Mouse (Mus musculus) cortical plate, adult 2 months (tissue): ENCODE measurements around the gene Fam198b. TPM values are rescaled to one million over a fixed set of nuclear protein-coding genes. Genes with fewer than 3 reads are reported as not detected.
A peak's percentile ranks its signal among the peaks of the same experiment; 100 is the strongest.

ENCODE experiments used
- H3K27ac ChIP-seq: fragments of 200-500 bp; 2 replicates; pipeline ENCODE4 v1.5.1; 2012; ENCODE audit warnings: low read length, control low read depth, inconsistent platforms; ENCODE audit not compliant: insufficient read depth
- H3K4me1 ChIP-seq: fragments of 200-500 bp; 2 replicates; pipeline ENCODE4 v1.6.1; 2011; ENCODE audit warnings: low read length; ENCODE audit not compliant: control insufficient read depth, insufficient read depth
- H3K4me3 ChIP-seq: fragments of 200-500 bp; 2 replicates; pipeline ENCODE4 v1.5.1; 2011; ENCODE audit warnings: mild to moderate bottlenecking, low read length, control low read depth; ENCODE audit not compliant: insufficient read depth
- CTCF ChIP-seq: fragments of 200-500 bp; IDR thresholded peaks from 2 replicates; pipeline ENCODE4 v1.5.1; 2011; ENCODE audit warnings: mild to moderate bottlenecking, control low read depth, low read length; ENCODE audit not compliant: insufficient read depth; ENCODE audit errors: extremely low read depth
- POLR2A ChIP-seq: fragments of 200-500 bp; IDR thresholded peaks from 2 replicates; pipeline ENCODE4 v1.6.1; 2011; ENCODE audit warnings: mild to moderate bottlenecking, low read length, control low read depth; ENCODE audit not compliant: insufficient read depth; ENCODE audit errors: extremely low read depth
- polyA plus RNA-seq: library from polyadenylated mRNA; depleted of rRNA; stranded (reverse); fragments of >200 nt; gene quantifications from 2 replicates; pipeline ENCODE4 v1.2.3, GENCODE M21; 2012

Fam198b gene
- polyA plus RNA-seq, 1 experiment: 2.4 TPM

DNA sequence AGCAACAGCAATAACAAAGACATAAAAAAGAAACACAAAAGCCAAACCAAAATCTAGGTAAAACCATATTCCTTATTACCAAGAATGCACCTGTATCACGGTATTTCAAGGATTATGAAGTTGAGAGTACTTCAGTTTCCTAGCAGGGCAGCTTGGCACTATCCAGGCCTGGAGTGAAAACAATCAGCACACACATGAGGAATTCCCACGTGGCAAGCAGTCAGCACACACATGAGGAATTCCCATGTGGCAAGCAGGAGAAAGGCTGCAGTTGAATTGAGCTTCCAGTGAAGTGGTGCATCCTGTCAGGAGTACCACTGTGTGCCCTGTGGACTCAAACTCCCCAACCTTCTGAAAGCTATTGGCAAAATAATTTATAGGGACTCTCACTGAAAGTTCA is 2.7 kb upstream of the Fam198b start:
- Histone ChIP-seq H3K4me1 (peaks cover 4% of the 10 kb centered on the region), H3K4me3 (no peak overlapping the region), H3K27ac (no peak overlapping the region)
- TF ChIP-seq CTCF (no peak), POLR2A (no peak)

DNA sequence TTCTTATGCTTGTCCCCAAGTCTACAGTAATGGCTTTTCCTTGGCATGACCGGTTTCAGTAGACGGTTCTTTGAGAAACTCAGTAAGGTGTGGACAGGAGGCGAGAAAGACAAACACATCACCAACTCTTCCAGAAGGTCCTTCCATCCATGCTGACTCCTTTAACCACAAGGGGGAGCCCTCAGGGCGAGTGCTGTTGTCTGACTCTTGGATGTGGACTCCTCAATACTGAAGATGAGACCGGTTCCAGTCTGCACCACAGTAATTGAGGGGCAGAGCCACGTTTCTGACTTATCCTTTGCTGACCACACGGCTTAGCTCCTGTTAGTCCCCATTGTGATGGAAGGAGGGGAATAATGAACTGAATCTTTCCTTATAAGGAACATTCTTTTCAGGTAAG is 1.2 kb upstream of the Fam198b start:
- Histone ChIP-seq H3K4me1 (peaks cover 5% of the 10 kb centered on the region), H3K27ac (no peak overlapping the region), H3K4me3 (no peak overlapping the region)
- peak; percentile 83 for TF ChIP-seq CTCF
- TF ChIP-seq POLR2A: no peak

DNA sequence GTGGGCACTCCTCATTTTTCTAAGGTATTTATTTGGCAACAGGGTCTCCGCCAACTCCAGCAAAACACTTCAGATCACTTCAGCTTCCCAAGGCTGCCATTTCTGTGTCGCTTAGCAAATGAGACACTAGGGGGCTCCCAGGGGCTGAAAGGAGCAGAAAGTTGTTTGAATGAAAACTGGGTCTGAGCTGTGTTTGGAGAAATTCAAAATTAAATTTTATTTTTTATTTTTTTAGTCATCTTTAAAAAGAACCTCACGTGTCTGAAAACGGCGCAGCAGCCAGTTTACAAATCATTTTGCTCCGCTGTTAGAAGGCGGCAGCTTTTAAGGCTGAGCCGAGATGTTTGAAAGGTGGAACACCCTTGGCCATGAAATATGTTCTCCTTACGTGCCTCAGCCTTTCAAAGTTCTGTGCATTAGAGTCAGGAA is 442 bp downstream of the Fam198b start:
- no peak overlapping the region for H3K27ac ChIP-seq
- TF ChIP-seq POLR2A: no peak
- TF ChIP-seq CTCF: peak; percentile 70
- H3K4me1 ChIP-seq: peaks cover 3% of the 10 kb centered on the region
- no peak overlapping the region; the same call in 1 of the 2 replicates for H3K4me3 ChIP-seq

DNA sequence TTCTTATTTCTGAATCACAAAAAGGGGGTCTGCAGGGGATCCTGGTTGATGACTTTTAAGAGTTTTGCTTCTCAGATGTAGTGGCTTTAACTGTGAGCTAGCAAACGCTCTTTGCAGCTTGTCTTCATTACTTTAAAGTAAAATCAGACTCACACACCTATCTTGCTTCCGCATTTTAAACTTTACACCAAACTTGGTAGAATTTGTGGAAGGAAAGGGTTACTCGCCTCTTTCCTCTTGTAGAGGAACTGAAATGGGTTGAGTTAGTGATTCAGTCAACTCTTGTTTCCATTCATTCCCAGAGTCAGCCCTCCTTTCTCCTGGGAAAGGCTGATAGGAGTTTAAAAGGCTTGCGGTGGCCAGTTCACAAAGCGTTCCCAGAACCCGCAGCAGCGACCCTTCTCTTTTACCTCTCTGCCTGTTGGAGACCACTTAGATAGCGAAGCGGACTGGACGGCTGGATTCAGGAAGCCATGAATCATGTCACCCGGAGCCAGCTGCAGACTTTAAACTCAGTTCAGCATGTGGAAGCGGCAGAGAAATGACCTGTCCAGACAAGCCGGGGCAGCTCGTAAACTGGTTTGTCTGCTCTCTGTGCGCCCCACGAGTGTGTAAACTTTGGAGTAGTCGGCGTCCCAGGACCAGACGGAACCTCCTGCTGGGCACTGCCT is 1.5 kb downstream of the Fam198b start:
- Histone ChIP-seq H3K27ac (no peak overlapping the region), H3K4me3 (no peak overlapping the region), H3K4me1 (peaks cover 1% of the 10 kb centered on the region; the same call in 1 of the 2 replicates)
- TF ChIP-seq CTCF (no peak), POLR2A (no peak)

DNA sequence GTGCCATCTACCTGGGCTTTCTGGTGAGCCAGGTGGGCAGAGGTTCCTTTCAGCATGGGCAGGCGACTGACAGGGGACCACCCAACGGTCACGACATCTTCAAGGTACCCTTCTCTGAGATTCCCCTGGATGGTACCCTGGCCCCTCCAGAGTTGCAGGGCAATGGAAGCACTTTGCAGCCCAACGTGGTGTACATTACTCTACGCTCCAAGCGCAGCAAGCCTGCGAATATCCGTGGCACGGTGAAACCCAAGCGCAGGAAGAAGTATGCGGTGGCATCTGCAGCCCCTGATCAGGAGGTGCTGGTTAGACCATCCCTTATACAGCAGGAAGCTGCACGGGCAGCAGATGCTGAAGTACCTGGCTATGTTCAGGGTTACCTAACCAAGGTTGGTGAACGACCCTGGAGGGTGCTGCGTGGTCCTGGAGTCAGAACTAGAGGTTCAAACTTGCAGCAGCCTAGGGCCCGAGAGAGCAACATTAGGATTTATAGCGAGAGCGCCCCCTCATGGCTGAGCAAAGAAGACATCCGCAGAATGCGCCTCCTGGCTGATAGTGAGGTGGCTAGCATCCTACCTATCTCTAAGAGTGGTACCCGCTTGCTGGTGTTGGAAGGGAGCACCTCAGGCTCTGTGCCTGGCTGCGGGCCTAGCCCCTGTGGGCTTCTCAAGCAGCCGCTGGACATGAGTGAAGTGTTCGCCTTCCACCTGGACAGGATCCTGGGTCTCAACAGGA is 2.2 kb downstream of the Fam198b start:
- TF ChIP-seq CTCF (no peak), POLR2A (no peak)
- H3K4me1 ChIP-seq: peaks cover 1% of the 10 kb centered on the region; the same call in 1 of the 2 replicates
- peak overlapping the region; percentile 26; the same call in 1 of the 2 replicates for H3K27ac ChIP-seq
- no peak overlapping the region for H3K4me3 ChIP-seq

DNA sequence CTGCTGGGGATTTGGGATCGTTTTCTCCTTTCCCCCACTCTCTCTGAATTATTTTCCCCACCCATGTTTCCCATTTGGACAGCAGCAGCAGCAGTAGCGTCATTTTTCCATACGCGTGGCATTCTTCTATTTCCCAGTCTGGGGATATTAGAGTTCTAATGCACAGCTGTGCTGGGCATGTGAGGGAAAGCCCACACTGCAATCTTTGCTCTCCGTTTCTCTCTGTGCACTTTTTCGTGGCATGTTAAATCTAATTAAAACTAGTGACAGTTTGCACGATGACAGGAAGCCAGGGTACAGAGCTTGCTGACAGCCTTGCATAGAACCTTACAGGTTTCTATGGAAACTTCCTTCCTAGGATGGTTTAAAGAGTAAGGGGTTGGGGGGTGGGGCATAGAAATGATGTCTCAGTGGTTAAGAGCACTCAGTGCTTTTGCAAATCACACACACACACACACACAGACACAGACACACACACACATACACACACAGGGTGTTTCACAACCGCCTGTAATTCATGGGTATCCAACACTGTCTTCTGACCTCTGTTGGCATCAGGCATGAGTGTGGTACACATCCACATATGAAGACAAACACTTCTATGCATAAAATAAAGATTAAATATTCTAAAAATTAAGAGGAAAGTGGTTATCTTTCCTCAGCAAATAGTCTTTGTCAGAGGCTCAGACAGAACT is 3.0 kb downstream of the Fam198b start:
- Histone ChIP-seq H3K27ac (0 out of 2 replicates have a peak overlapping the region, but pooled peaks have one; percentile 26), H3K4me1 (peaks cover 1% of the 10 kb centered on the region; the same call in 1 of the 2 replicates), H3K4me3 (no peak overlapping the region)
- TF ChIP-seq CTCF (no peak), POLR2A (no peak)

DNA sequence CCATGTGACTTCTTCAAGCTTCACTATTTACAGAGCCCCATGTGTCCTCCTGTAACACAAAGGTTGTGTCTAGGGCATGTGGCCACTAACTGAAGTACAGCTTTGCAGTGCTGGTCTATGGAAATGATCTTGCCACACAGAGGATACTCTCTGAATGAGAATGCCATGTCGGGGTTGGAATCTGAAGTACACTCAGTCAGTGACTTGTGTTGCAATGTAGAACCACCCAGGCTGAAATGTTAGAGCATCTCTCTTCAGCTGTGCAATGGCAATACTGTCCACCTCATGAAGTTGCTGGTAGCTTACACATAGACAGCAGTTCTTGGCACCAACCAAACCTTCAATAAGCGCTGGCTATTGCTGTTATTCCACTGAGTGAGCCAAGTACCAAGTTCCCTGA is 3.6 kb downstream of the Fam198b start:
- Histone ChIP-seq H3K4me1 (peaks cover 1% of the 10 kb centered on the region; the same call in 1 of the 2 replicates), H3K4me3 (no peak overlapping the region), H3K27ac (no peak overlapping the region)
- no peak for TF ChIP-seq CTCF
- TF ChIP-seq POLR2A: no peak

DNA sequence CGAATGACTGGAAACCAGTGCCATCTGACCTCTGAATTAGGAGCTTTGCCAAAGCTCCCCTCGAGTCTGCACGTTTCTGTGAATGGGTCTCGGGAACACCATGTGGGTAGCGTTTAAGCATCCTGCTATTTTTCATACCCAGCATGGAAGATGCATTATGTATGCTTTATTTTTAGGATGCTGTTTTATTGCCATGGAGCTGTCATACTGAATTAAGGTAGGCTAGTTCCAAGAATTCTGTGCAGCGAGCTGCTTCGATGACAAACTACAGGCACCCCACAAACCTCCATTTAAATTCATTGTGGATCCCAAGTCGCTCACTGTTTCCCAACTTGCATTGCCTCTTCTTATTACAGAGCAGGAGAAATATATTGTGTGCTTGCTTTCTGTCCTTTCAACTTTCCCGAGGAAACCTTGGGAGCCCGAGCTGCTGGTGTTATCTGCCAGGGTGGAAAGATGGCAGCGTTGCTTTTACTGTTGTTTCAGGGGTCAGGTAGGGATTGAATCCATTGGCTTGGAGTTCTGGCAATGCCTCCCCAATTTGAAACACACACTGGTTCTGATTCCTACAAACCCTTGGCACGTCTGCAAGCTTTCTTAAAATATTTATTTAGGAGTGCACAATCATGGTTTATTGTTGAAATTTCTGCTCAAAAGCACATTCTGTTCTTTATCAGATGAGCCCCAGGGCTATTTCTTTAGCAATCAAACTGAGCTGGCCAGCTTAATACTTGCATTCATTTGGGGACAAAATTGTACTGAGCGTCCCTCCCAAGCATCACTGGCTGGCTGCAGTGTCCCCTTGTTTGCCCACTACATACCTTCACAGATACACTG is 13.4 kb downstream of the Fam198b start:
- Histone ChIP-seq H3K4me3 (no peak overlapping the region), H3K27ac (peak overlapping the region; percentile 68; the same call in 1 of the 2 replicates), H3K4me1 (peaks cover 7% of the 10 kb centered on the region)
- no peak for TF ChIP-seq POLR2A
- no peak for TF ChIP-seq CTCF

DNA sequence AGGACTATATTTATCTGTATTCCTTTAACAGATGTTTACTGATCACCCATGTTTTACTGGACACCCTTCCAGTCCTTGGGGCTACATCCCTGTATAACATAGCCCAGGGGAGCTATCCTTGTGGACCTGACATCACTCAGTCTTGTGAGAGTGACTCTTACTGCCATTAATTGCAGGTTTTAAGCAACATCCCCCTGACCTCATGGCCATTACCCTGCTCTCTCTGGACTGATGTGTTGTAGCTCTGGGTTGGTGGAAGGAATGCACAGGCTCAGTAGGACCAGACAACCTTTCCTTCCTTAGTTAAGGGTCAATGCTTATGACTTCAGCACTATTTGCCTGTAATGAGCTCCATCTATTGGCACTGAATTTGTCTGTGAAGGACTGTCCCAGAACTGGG is 14.2 kb downstream of the Fam198b start:
- TF ChIP-seq CTCF (no peak), POLR2A (no peak)
- Histone ChIP-seq H3K4me1 (peaks cover 7% of the 10 kb centered on the region), H3K27ac (peak overlapping the region; percentile 68; the same call in 1 of the 2 replicates), H3K4me3 (no peak overlapping the region)

DNA sequence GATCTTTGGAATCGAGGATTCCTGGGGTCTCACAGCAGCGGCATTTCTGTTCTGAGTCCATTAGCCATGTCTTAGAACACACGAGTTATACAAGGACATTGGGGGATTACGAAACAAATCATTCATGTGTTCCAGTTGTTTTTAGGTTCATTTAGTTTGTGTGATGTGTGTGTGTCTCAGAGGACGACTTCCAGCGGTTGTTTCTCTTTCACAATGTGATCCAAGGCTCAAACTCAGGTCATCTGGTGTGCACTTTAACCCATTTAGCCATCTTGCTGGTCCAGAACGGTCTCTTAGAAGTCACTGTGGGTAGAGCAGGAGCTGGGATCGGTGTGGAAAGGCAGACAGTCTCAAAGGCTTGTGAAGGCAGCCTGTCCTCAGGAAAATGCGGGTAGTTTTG is 15.6 kb downstream of the Fam198b start:
- H3K27ac ChIP-seq: no peak overlapping the region
- no peak overlapping the region for H3K4me3 ChIP-seq
- TF ChIP-seq POLR2A: no peak
- no peak for TF ChIP-seq CTCF
- peaks cover 7% of the 10 kb centered on the region for H3K4me1 ChIP-seq
